Mouse (Mus musculus) erythroblast, embryonic 14.5 days (primary cell): ENCODE measurements around the gene Igf1.

Experiments
- GATA1 ChIP-seq: IDR thresholded peaks from 2 replicates; pipeline ENCODE4 v1.6.1; 2012; ENCODE audit warnings: low read length, inconsistent platforms, mixed read lengths
- TAL1 ChIP-seq: IDR thresholded peaks from 3 replicates; pipeline ENCODE4 v1.6.1; 2012; ENCODE audit warnings: low read length, inconsistent platforms, mixed read lengths

DNA sequence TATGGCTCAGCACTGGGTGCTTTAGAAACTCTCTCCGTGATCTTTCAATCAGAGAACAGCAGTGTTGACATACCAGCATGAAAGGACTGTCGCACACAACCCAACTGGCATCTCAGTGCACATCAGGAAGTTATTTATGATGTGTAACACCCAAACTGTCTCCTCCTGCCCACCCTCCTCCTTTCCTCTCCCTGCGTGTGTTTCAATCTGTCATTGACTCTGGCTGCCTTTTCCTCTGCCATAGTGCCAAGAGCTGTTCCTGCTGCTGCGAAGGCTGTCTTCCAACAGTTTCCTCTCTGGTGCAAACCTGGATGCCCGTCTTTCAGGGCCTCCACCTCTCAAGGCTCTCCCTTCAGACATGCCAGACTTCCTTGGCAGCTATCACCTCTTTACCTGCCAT, 46.3 kb downstream of the Igf1 start:
- no peak for TF ChIP-seq GATA1
- no peak for TF ChIP-seq TAL1
